Mouse (Mus musculus) liver, postnatal 0 days (tissue): ENCODE data around the gene Plpp3.

Experiments used
- CTCF ChIP-seq: sonication (generic); IDR thresholded peaks from 2 replicates; pipeline ENCODE4 v1.5.1; 2016; ENCODE audit warnings: antibody characterized with exemption, low read depth
- EP300 ChIP-seq: IDR thresholded peaks from 2 replicates; pipeline ENCODE4 v1.6.1; 2016; ENCODE audit warnings: antibody characterized with exemption, low read depth, mild to moderate bottlenecking

DNA sequence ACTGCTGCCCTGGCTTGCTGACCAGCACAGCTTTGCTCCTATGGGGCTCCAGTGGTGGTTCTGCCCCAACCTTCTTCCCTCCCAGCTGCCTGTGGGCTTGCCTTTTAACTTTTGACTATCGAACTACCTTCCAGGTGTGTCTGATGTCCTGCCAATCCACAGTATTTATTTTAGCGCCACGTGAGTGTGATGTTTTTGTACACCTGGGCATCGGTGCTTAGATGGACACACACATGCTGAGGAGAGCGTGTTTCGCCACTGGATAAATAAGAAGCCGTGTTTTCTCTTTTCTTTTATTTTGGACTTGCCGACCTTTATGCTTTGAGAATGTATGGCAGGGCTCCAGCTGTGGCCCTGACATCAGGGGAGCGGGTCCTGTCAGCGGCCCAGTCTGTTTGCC is 29.5 kb downstream of the Plpp3 start:
- TF ChIP-seq EP300 (peak; percentile 77; the same call in 1 of the 2 replicates), CTCF (no peak)
